Mouse (Mus musculus): ENCODE data around the gene AU022252. TPM values are rescaled to one million over a fixed set of nuclear protein-coding genes. Genes with fewer than 3 reads are reported as not detected.

AU022252 gene
- polyA plus RNA-seq, 1 experiment from 2014 or later: 28.1 TPM

DNA sequence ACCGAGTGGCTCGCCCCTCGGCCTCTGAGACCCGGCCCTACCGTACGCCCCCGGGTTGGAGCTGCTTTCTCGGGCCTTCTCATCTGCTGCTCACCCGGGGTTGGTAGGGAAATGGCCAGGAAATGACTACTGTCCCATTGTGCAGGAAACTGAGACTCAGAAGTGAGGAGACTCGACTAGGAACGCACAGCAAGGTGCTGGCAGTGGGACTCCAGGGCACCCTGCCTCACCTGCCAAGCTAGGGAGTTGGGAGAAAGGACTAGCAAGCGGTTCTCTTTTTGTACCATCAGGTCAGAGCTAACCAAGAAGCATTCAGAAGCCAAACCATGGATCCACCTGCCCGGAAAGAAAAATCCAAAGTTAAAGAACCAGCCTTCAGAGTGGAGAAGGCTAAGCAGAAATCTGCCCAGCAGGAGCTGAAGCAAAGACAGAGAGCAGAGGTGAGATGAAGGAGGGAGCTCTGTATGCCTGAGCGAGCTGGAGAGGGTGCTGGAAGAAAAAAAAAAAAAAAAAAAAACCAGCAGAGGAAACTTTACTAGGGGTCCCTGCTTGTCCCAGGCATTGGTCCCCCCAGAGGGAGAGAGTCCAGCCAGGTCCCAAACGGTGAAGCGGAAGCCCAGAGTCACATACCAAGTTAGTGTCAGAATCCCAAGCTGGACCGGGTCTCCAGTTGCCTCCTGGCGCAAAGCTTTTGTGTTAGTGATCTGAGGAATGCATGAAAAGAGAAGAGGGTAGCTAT, 36.8 kb downstream of the AU022252 start:
- peak overlapping the region; percentile 83 for H3K4me3 ChIP-seq (replicated peaks)
- ATAC-seq: peak; percentile 77; the same call in 1 of the 2 replicates
- WGBS: 9% methylated on average over 18 of the region's 18 CpGs

GRCm38 (mm10) chr4:119194909-119195581, 37.5 kb downstream of the AU022252 start, which contains the start of gene Svbp:
Gene Svbp, plus strand, starts transcription at chr4:119195306.
- Histone ChIP-seq H3K27me3 (replicated peaks) (no peaks in the 10 kb centered on the region), H3K4me3 (replicated peaks) (peak within 1 kb of the TSS; percentile 83), H3K9ac (peak within 1 kb of the TSS; percentile 81), H3K9me3 (no peaks in the 10 kb centered on the region), H3K36me3 (no peaks in the 10 kb centered on the region), H3K4me2 (replicated peaks) (peak within 1 kb of the TSS; percentile 74), H3K27ac (peak within 1 kb of the TSS; percentile 48), H3K4me1 (replicated peaks) (peaks cover 10% of the 10 kb centered on the region; the same call in 1 of the 2 replicates)
- 1% methylated on average over 42 of the region's 47 CpGs for WGBS
- ATAC-seq: peak; percentile 98

More for the DNA sequence above, 36.8 kb downstream of the AU022252 start:
- Histone ChIP-seq H3K4me1 (replicated peaks) (peaks cover 10% of the 10 kb centered on the region; the same call in 1 of the 2 replicates), H3K4me2 (replicated peaks) (peak overlapping the region; percentile 74), H3K36me3 (0 out of 2 replicates have a peak, but pooled peaks cover 2% of the 10 kb centered on the region), H3K9me3 (no peaks in the 10 kb centered on the region), H3K27ac (peak overlapping the region; percentile 48), H3K9ac (peak overlapping the region; percentile 81), H3K27me3 (replicated peaks) (no peaks in the 10 kb centered on the region)

- H3K9ac ChIP-seq: no peak overlapping the region
- no peak overlapping the region for H3K4me3 ChIP-seq (replicated peaks)
- H3K27me3 ChIP-seq (replicated peaks): no peaks in the 10 kb centered on the region
- WGBS: 86% methylated on average over 4 of the region's 4 CpGs
- no peaks in the 10 kb centered on the region for H3K9me3 ChIP-seq
- no peaks in the 10 kb centered on the region for H3K36me3 ChIP-seq
- H3K4me2 ChIP-seq (replicated peaks): no peak overlapping the region
- H3K4me1 ChIP-seq (replicated peaks): peaks cover 6% of the 10 kb centered on the region; the same call in 1 of the 2 replicates
- no peak overlapping the region for H3K27ac ChIP-seq
- ATAC-seq: no peak
Measured at GRCm38 (mm10) chr4:119192757-119193156, 39.8 kb downstream of the AU022252 start.

DNA sequence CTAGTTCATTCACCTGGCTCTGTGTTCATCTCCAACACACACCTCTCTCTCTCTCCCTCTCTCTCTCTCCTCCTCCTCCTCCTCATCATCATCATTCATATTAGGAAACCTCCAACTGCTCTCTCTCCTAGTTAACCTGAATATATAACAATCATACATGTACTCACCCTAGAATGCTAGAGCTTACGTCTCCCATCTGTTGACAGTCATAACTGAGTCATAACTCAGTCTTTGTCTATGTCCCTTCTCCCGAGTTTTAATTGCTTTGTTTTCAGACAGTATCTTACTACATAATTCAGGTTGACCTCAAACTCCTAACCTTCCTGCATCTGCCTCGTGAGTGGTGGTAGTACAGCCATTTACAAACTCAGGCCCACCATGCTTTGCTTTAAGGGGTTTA, 41.2 kb downstream of the AU022252 start:
- Histone ChIP-seq H3K4me3 (replicated peaks) (no peak overlapping the region), H3K4me1 (replicated peaks) (peaks cover 3% of the 10 kb centered on the region; the same call in 1 of the 2 replicates), H3K9ac (no peak overlapping the region), H3K36me3 (no peaks in the 10 kb centered on the region), H3K27me3 (replicated peaks) (no peaks in the 10 kb centered on the region), H3K27ac (no peak overlapping the region), H3K4me2 (replicated peaks) (no peak overlapping the region), H3K9me3 (no peaks in the 10 kb centered on the region)
- ATAC-seq: no peak
- WGBS: 56% methylated on average over 3 of the region's 3 CpGs

DNA sequence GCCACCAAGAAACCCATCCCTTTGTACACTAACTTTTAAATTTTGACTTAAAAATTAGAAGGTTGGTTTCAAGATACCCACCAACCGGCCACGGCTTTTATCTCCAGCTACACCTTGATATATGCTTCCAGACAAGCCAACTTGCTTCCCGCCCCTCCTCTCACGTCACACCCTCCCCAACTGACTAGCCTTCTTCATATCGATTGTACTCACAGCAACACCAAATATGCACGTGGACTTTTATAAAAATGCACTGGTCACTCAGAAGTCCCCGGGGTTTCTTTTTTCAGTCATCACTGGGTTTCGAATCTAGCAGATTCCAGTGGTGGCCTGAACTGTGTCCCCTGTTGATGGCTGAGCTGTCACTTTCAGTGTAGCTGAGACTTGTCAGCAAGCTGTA, 41.9 kb downstream of the AU022252 start:
- no peak for ATAC-seq
- Histone ChIP-seq H3K27ac (no peak overlapping the region), H3K9me3 (no peaks in the 10 kb centered on the region), H3K4me2 (replicated peaks) (no peak overlapping the region), H3K4me3 (replicated peaks) (no peak overlapping the region), H3K9ac (no peak overlapping the region), H3K27me3 (replicated peaks) (no peaks in the 10 kb centered on the region), H3K4me1 (replicated peaks) (no peaks in the 10 kb centered on the region), H3K36me3 (no peaks in the 10 kb centered on the region)
- 74% methylated on average over 8 of the region's 8 CpGs for WGBS

DNA sequence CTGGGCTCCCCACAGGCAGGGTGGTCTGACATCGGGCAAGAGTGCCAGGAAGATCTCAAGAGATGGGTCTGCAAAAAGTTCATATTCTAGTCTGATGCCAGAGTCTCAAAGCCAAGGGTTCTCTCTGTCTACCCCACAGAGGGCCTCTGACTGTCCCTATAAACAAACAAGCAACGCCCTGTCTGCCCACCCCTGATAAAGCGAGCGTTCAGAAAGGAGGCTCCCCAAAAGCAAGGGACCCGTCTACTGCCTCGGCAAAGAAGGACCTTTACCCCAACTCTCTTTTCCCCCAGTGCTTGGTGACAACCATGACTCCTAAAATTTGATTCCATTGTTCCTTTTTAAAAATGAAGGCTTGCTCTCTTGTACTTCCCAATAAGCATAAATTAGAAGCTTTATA, 42.6 kb downstream of the AU022252 start, which contains the start of gene Ermap:
Ermap (minus strand) TSS at position 148 of the 400 bp plus-strand sequence.
- H3K9me3 ChIP-seq: no peaks in the 10 kb centered on the region
- no peaks in the 10 kb centered on the region for H3K36me3 ChIP-seq
- no peak within 1 kb of the TSS for H3K4me2 ChIP-seq (replicated peaks)
- H3K4me1 ChIP-seq (replicated peaks): no peaks in the 10 kb centered on the region
- ATAC-seq: no peak; the same call in 1 of the 2 replicates
- H3K27me3 ChIP-seq (replicated peaks): no peaks in the 10 kb centered on the region
- no peak within 1 kb of the TSS for H3K9ac ChIP-seq
- no peak within 1 kb of the TSS for H3K4me3 ChIP-seq (replicated peaks)
- 63% methylated on average over 6 of the region's 6 CpGs for WGBS
- H3K27ac ChIP-seq: no peak within 1 kb of the TSS

DNA sequence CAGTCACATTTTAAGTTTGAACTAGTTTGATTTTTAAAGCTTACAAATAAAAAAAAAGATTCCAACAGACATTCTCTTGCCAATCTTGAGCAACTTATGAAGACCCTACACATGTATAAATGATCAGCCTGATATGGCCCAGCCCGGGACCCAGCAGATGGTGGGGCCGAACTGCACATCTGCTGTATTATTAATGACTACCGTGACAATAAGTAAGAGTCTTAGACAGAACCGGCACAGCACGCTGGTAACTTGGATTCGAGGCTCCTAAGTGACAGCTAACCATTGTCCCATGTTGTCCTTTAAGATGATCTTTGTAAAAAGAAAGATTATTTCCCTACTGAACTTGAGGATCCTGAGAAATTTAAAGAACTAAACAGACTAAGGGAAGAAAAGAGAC, 43.1 kb downstream of the AU022252 start:
- WGBS: 77% methylated on average over 6 of the region's 6 CpGs
- no peak overlapping the region for H3K27ac ChIP-seq
- no peak overlapping the region for H3K9ac ChIP-seq
- H3K4me2 ChIP-seq (replicated peaks): no peak overlapping the region
- no peak for ATAC-seq
- H3K27me3 ChIP-seq (replicated peaks): no peaks in the 10 kb centered on the region
- H3K36me3 ChIP-seq: no peaks in the 10 kb centered on the region
- H3K4me3 ChIP-seq (replicated peaks): no peak overlapping the region
- no peaks in the 10 kb centered on the region for H3K4me1 ChIP-seq (replicated peaks)
- no peaks in the 10 kb centered on the region for H3K9me3 ChIP-seq

DNA sequence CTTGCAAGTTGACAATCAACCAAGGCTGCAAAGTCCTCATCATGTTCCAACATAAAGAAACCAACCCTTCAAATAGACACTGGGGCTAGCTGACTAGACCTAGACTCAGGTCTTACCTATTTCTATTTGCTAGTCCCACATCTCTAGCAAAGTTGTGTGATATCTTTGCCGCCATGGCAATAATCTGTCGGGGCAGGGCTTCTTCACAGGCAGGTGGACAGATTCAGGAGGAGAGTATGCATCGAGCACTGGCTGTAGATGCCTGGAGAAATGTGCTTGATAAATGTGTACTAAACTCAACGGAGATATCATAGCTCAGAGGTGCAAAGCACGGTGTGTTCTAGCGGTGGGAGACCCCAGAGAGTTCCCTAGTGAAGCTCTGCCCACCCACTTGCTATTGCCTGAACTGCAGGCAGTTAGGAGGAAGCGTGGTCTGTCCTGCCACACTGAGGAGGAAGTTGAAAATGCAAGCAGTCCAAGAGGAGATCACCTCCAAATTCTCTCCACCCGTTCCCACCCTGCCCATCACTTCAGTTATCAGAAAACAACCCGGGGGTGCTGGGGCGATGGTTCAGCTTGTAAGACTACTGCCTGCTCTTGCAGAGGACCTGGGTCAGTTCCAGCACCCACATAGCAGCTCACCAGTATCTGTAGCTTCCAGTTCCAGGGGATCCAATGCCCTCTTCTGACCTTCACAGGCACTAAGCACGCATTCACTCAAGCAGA, 44.3 kb downstream of the AU022252 start:
- Histone ChIP-seq H3K36me3 (no peaks in the 10 kb centered on the region), H3K4me3 (replicated peaks) (no peak overlapping the region), H3K4me2 (replicated peaks) (no peak overlapping the region), H3K9me3 (no peaks in the 10 kb centered on the region), H3K4me1 (replicated peaks) (no peaks in the 10 kb centered on the region), H3K27ac (no peak overlapping the region), H3K9ac (no peak overlapping the region), H3K27me3 (replicated peaks) (no peaks in the 10 kb centered on the region)
- 36% methylated on average over 11 of the region's 11 CpGs for WGBS
- ATAC-seq: no peak

DNA sequence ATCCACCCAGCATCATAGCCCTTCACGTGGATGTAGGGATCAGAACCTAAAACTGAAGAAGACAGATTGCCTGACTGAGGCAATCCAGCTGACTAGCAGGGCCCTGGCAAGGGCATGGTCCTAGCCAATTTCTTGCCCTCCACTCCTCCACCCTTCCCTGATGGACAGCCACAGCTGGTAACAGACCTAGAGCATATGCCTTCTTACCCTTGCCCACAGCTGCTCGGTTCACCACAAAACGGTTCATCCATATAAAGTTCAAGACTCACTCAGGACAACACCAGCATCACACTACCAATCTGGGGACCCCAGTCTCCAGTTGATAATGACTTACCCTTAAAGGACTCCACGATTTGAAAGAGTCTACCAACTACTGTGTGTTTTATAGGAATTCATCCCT, 46.7 kb downstream of the AU022252 start:
- ATAC-seq: no peak
- Histone ChIP-seq H3K4me1 (replicated peaks) (no peaks in the 10 kb centered on the region), H3K27ac (no peak overlapping the region), H3K27me3 (replicated peaks) (no peaks in the 10 kb centered on the region), H3K4me3 (replicated peaks) (no peak overlapping the region), H3K9ac (no peak overlapping the region), H3K4me2 (replicated peaks) (no peak overlapping the region), H3K9me3 (no peaks in the 10 kb centered on the region), H3K36me3 (no peaks in the 10 kb centered on the region)
- 82% methylated on average over 4 of the region's 4 CpGs for WGBS

DNA sequence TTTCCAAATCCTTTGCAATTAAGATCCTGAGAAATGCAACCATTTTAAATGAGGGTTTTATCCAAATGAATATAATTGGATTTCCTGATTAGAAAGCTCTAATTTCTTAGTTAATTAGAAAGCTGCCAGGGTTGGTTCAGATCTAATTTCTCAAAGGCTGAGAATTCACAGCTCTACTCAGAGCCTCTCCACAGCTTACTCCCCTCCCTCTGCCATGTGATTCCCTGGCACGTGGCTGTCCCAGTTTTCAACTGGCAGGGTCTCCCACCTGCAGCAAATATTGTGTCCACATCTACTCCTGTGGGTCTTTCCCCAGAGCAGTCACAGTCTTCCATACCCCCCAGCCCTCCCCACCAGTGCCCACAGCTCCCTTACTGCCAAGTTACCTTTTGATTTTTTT, 49.0 kb downstream of the AU022252 start:
- no peak overlapping the region for H3K4me3 ChIP-seq (replicated peaks)
- H3K4me1 ChIP-seq (replicated peaks): no peaks in the 10 kb centered on the region
- 31% methylated on average over 1 of the region's 1 CpGs for WGBS

DNA sequence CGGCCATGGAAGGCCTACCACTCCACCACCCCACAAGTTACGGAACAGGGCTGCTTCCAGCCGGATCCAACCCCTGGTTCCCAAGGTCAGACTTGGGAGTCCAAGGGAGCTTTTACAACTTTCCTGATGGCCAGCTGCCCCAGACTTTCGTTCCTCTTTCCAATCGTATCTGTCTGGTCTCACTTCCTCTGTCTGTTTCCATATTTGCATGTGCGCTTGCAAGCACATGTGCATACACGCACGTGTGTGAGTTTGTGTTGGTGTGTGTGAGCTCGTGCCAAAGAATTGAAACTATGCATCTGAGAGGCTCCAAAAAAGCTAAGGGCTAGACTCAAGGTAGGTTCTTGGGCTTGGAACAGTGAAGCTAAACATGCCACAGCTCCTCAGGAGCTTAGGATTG, 51.1 kb downstream of the AU022252 start:
- no peaks in the 10 kb centered on the region for H3K27me3 ChIP-seq (replicated peaks)
- no peaks in the 10 kb centered on the region for H3K36me3 ChIP-seq
- H3K4me3 ChIP-seq (replicated peaks): no peak overlapping the region
- no peak overlapping the region for H3K9ac ChIP-seq
- no peak overlapping the region for H3K4me2 ChIP-seq (replicated peaks)
- no peak for ATAC-seq
- no peaks in the 10 kb centered on the region for H3K9me3 ChIP-seq
- H3K4me1 ChIP-seq (replicated peaks): no peaks in the 10 kb centered on the region
- H3K27ac ChIP-seq: no peak overlapping the region
- 79% methylated on average over 9 of the region's 9 CpGs for WGBS

More for the DNA sequence above, 49.0 kb downstream of the AU022252 start:
- Histone ChIP-seq H3K9ac (no peak overlapping the region), H3K4me2 (replicated peaks) (no peak overlapping the region), H3K27me3 (replicated peaks) (no peaks in the 10 kb centered on the region), H3K36me3 (no peaks in the 10 kb centered on the region), H3K9me3 (no peaks in the 10 kb centered on the region), H3K27ac (no peak overlapping the region)
- ATAC-seq: no peak

DNA sequence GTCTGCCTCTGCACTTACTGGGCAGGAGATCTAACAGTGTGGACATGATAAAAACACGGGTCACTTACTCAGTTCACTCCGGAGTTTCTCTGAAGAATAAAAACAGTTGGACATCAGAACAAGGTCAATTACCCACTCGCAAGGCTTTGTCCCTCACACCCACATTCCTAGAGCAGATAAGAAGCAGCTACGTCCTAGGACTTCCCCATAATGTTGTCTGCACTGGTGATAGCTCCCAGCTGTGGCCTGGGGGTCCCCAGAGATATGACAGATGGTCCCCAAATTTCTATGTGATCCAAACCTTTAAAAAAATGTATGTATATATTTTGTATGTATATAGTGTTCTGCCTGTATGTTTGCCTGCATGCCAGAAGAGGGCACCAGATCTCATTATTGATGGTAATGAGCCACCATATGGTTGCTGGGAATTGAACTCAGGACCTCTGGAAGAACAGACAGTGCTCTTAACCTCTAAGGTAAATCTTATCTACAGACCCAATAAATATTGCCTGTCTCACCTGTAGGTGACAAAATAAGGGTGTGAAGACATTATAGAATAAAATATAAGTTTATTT, 52.3 kb downstream of the AU022252 start:
- Histone ChIP-seq H3K36me3 (no peaks in the 10 kb centered on the region), H3K27me3 (replicated peaks) (no peaks in the 10 kb centered on the region), H3K4me1 (replicated peaks) (no peaks in the 10 kb centered on the region), H3K27ac (no peak overlapping the region), H3K4me3 (replicated peaks) (no peak overlapping the region), H3K9ac (no peak overlapping the region), H3K9me3 (no peaks in the 10 kb centered on the region), H3K4me2 (replicated peaks) (no peak overlapping the region)
- ATAC-seq: no peak
- 46% methylated on average over 4 of the region's 4 CpGs for WGBS

Data from intestine, embryonic 15.5 days (tissue).